Mouse (Mus musculus) retina, embryonic 14.5 days (tissue): ENCODE measurements around the gene Cdt1.
"Not testable (repeated sequence)": the region's sequence is repeated elsewhere in the genome, so short reads cannot be mapped to it uniquely, and the experiment has no call there.

ENCODE experiments used
- DNase-seq: peaks from one replicate; pipeline ENCODE4 v3.0.0-alpha.2; 2015; ENCODE audit warnings: low spot score

Gene Cdt1

DNA sequence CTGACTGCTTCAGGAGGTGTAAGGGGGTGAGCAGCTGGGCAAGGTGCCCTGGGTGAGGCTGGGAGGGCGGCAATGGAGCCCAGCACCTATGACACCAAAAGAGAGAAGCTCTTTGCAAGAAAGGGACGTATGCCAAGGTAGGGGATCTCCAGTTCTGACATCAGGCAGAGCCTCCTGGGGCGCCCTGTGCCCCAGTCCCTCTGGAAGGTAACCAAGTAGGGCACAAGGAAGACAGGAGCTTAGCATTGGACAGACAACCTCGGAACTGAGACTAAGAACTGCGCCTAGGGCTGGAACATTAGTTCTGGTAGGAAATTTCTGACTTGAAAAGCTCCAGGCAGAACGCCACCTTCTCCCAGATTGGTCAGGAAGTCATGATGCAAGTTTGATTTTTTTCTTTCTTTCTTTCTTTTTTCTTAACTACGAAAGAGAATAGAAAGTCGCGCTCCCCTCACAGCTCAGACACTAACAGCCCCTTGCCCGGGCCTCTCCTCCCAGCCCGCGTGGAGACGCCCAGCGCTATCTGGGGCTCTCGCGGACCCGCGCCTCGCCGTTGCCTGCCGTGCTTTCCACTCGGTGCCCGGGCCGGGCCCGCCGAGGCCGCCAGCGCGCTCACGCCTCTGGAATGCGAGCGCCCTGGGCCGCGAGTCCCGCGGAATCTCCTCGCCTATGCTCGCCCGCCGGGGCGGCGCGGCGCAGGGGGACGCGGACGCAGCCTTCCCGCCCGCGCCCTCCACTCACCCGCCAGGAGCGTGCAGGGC, 17.4 kb upstream of the Cdt1 start:
- peak; percentile 65 for DNase-seq

DNA sequence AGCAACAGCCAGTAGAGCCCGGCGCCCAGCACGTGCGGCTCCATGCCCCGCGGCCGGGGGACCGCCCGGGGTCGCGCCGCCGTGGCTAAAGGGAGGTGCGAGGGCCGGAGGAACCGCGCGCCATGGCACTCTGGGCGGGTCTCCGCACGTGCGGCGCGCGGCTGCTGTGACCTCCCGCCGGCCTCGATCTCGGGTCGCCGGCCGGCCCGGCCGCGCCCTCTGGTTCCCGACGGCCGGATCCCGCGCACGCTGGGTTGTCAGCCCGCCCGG, 16.9 kb upstream of the Cdt1 start:
- no peak for DNase-seq

DNA sequence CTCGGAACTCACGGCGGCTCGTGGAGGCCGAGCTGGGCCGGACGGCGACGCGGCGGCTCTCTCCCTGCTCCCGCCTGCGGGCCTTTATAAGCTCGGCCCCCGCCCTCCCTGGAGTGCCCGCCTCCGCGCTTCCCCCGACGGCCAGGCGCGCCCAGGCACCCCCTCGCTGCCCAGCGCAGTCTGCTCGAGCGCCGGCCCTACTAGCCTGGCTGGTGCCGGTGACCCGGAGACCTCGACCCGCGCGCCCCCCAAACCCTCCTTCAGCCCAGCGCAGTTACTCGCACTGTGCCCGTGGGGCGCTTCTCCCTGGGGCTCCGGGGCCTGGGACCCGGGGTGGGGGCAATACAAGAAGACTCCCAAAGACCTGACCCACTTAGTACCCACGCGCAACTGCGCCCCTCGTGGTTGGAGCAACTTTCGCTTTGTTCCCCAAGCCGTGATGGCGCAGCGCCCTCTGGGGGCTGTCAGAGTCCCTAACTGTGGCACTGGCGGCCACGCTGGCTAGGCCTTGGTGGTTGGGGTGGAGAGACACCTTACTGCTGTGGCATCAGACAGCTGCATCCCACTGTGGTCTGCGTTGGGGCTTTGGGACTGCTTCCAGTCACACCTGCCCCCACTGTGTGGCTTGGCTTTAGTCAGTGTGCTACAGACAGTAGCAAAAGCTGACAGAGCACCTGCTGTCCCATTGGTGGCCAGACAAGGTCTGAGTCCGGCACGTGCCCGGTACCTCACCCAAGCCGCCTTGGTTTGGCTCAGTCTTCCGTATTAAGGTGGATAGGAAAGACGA, 16.4 kb upstream of the Cdt1 start, which contains the start of gene Piezo1:
TSS of gene Piezo1 (minus strand) at position 65 of the 787 bp plus-strand sequence.
- DNase-seq = peak; percentile 93

GRCm38 (mm10) chr8:122554786-122555185, 13.0 kb upstream of the Cdt1 start:
- DNase-seq = no peak

DNA sequence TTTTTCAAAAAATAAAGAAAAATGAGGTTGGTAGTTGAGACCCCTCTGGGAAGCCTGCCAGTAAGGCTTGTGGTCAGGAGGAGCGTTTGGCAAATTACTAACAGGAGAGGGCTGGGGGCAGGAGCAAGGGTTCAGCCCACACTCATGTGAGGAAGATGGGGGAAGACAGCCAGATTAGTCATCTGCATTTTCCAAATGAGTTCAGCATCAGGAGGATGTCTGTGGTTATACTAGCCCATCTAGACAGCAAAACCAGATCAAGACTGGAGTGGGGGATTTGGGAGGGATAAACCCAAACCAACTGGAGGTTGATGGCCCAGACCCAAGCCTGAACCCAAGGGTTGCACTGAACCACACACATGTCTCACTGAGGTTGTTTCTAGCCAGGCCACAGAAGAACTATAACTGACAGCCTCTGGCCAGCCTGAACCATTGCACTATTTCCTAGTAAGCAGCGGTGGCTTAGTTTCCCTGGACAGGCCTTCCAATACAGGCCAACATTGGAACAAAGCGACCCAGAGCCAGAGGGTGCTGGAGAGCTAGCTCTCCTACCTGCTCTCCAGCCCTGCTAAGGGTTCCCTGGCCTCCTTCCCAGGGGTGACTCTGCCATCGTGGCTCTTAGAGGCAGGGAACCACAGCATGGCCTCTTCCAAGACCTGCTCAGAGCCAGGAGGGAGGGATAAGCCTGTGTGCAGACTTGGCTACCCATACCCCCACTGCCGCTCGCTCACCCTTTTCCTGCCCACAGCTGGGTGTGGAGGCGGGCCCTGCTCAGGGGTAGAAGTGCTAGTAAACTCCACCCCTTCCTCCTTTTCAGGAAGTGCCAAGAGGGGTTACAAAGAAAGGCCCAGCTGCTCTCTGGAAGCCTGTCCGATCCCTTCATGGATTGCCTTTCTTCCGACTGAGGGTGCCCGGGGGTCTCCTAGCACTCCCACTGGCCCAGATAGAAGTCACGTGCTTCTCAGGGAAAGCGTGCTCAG, 11.5 kb upstream of the Cdt1 start:
- no peak for DNase-seq

DNA sequence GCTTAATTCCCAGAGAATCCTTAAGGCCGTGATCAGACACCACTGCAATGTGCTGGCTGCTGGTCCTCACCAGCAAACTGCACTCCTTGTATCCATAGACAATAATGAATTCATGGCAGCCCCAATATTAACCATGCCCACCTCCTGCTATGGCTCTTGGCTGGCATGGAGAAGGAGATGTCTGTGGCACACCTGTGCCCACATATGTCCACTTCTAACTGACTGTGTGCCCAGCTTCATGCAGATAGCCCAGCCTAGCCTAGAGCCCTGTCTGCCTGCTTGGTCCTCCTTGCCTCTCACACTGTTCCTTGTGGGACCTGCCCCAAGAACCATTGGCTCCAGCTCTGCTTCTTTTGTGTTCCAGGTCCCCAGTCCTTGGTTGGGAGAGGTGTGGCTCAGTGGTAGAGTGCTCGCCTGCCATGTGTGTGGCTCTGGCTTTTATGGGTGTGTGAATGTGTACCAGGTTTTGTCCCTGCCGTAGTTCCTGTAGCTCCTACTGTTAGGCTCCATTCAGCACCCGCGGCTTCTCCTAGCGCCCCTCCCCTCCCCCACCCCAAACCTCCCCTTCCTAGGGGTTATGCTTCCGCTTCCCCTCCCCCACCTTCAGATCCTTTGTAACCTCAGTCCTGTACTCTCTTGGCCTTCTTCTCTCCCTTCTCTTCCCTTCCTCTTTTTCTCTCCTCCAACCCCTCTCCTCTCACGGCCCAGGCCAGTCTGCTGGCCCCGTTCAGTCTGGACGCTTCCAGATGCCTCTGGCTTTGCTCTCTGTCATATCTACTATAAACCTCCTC, 10.4 kb upstream of the Cdt1 start:
- no peak for DNase-seq

DNA sequence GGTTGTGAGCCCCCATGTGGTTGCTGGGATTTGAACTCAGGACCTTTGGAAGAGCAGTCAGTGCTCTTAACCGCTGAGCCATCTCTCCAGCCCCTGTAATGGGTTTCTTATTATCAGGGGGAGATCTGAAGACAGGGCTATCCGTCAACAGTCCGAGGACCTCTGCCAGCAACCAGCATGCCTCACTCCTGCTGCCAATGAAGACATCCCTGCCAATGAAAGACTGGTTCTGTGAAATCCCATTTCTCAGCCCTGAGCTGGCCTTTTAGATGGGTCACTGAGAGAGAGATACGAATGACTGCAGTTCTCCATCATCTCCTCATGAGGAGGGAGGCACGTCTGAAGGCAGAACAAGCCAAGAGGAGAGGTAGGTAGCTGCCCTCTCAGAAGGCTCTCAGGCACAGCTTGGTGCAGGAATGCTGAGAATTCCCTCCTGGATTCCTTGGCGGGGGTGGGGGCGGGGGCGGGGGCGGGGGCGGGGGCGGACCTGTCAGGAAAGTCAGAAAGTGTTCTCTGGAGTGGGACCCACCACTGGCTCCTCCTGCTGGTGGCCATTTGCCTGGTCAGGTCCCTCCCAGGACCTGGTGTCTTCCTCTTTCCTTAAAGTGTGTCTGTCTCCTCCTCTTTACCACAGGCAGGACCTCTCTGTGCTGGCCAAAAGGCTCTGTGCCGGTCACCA, 9.0 kb upstream of the Cdt1 start:
- DNase-seq = no peak

GRCm38 (mm10) chr8:122561199-122561598, 6.6 kb upstream of the Cdt1 start:
- DNase-seq = no peak

GRCm38 (mm10) chr8:122564363-122565352, 3.2 kb upstream of the Cdt1 start:
- no peak for DNase-seq

DNA sequence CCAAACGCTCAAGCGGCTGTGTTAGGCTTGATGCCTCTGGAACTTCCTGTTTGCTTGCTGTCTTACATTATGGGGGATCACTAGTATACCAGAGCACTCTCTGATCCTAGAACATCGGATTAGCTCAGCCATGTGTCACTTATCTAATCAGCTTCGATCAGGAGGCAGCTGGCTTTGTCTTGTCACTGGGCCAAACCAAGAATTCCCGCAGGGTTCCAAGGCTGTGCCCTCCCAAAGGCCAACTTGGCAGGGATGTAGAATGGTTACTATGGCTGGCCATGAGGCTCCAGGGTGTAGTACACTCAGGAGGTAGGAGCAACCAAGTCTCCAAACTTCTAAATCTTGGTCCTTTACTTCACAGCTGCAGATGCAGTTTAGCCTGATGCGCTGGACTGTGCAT, 1.0 kb upstream of the Cdt1 start:
- DNase-seq = peak; percentile 79

DNA sequence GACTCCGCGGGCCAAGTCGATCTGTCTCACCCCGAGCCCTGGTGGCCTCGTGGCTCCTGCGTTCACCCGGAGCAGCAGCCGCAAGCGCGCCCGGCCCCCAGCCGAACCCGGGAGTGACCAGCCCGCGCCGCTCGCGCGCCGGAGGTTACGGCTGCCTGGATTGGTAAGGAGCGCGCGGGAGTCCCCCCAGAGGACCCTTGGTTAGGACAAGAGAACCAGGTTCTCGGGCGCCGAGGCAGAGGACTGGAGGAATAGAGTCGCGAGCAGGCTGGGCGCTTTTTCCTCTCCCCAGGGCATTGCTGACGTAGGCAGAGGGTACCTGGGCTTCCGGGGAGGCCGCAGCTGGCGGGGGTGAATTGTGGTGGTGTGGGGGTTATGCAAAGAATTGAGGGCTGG, 292 bp downstream of the Cdt1 start:
- no peak for DNase-seq

- peak; percentile 28 for DNase-seq
Observed at GRCm38 (mm10) chr8:122568881-122569309, 1.1 kb downstream of the Cdt1 start.

DNA sequence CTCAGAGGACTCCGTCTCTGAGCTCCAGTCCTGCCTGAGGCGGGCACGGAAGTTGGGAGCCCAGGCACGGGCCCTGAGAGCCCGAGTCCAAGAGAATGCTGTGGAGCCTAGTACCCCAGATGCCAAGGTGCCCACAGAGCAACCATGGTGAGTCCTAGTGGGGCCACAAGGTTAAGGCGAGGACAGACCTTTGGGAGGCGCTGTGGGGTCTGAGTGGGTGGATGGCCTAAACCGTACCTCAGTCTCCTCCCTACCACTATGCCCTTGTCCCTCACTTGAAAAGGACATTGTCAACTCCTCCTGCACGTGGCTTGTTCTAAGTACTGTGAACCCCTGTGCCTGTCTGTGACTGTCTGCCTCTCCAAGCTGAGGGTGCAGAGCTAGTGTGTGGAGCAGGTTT, 1.5 kb downstream of the Cdt1 start:
- no peak for DNase-seq

GRCm38 (mm10) chr8:122569996-122570395, 2.2 kb downstream of the Cdt1 start:
- DNase-seq = no peak

- DNase-seq = no peak
Observed at GRCm38 (mm10) chr8:122571153-122571552, 3.3 kb downstream of the Cdt1 start.

DNA sequence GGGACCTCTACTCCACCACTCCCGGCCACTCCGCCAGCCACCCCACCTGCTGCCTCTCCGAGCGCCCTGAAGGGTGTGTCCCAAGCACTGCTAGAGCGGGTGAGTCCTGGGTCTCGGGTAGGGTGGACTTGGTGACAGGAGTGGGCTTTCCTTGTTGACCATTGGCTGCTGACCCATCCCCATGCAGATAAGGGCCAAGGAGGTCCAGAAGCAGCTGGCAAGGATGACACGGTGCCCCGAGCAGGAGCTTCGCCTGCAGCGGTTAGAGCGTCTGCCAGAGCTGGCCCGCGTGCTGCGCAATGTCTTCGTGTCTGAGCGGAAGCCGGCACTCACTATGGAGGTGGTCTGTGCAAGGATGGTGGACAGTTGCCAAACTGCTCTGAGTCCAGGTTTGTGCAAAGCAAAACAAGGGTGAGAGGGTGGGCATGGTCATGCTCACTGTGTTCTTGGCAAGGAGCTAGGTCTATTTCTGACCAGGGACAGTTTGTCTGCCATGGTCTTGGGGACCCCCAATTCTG, 4.0 kb downstream of the Cdt1 start:
- DNase-seq = no peak

GRCm38 (mm10) chr8:122572751-122573150, 4.9 kb downstream of the Cdt1 start:
- DNase-seq = no peak

- DNase-seq = not testable (repeated sequence)
Observed at GRCm38 (mm10) chr8:122573176-122573575, 5.4 kb downstream of the Cdt1 start.

GRCm38 (mm10) chr8:122573577-122573976, 5.8 kb downstream of the Cdt1 start:
- DNase-seq = no peak
